20 mouse cellular contexts compared by ENCODE assay signal in genomic region chr7:126711910-126712309, GRCm38 (mm10). TPM values are rescaled to one million over a fixed set of nuclear protein-coding genes. Genes with fewer than 3 reads are reported as not detected.
"Had no signal": no experiment of that assay in that cellular context is flagged by ENCODE, and none has a peak within 500 bp of the region (broad histone marks: within the 10 kb centered on the region; RNA-seq: fewer than 3 reads in every experiment).

No protein-coding gene starts in this region.

- DNase-seq: kidney, adult 18-20 months; kidney, adult 9 months; kidney, postnatal 14 days; kidney, postnatal 4 days; layer of hippocampus, adult 9-11 months; liver; lung, adult 18-20 months; lung, postnatal 14 days; lung, postnatal 4 days; midbrain, embryonic 14.5 days had no signal

- H3K4me3 ChIP-seq: layer of hippocampus, adult 2 months; limb, embryonic 10.5 days; limb, embryonic 13.5 days; liver, embryonic 12.5 days; liver, embryonic 15.5 days had no signal

- H3K27me3 ChIP-seq: limb, embryonic 13.5 days; liver, embryonic 12.5 days; liver, embryonic 15.5 days had no signal

- H3K36me3 ChIP-seq: limb, embryonic 10.5 days; limb, embryonic 13.5 days; liver, embryonic 12.5 days; liver, embryonic 15.5 days had no signal

- H3K27ac ChIP-seq: layer of hippocampus, adult 2 months; limb, embryonic 10.5 days; limb, embryonic 13.5 days; liver, embryonic 12.5 days; liver, embryonic 15.5 days had no signal

- H3K9me3 ChIP-seq: limb, embryonic 10.5 days; limb, embryonic 13.5 days; liver, embryonic 12.5 days; liver, embryonic 15.5 days had no signal

- H3K4me1 ChIP-seq: limb, embryonic 10.5 days; limb, embryonic 13.5 days had no signal

- H3K4me2 ChIP-seq: limb, embryonic 13.5 days; liver, embryonic 12.5 days; liver, embryonic 15.5 days; midbrain, embryonic 11.5 days had no signal

- H3K9ac ChIP-seq: limb, embryonic 13.5 days; liver, embryonic 12.5 days; liver, embryonic 15.5 days had no signal

- ATAC-seq: inflammation-experienced regulatory T-cells, adult 6 months; intestine, embryonic 16.5 days; liver, embryonic 12.5 days had no signal

RNA-seq across cellular contexts. Expression of gene Sult1a1, which starts 35.7 kb away (rescaled TPM):
- total RNA-seq: megakaryocyte-erythroid progenitor cell, adult 5-6 weeks had no signal
- polyA plus RNA-seq: neural tube, embryonic 11.5 days had no signal
